Mouse (Mus musculus): ENCODE results near the gene Jak1.

The Jak1 gene

GRCm38 (mm10) chr4:101264741-101265513, at the start of gene Jak1:
TSS of gene Jak1 (minus strand) at chr4:101265282.
- peak; percentile 93 to 94 for DNase-seq (ENCODE audit: low spot score in 2 of 2)

GRCm38 (mm10) chr4:101312055-101312454, 47.0 kb upstream of the Jak1 start:
- no peak for DNase-seq (ENCODE audit: low spot score in 2 of 2)

GRCm38 (mm10) chr4:101308166-101308565, 43.1 kb upstream of the Jak1 start:
- no peak for DNase-seq (ENCODE audit: low spot score in 2 of 2)

GRCm38 (mm10) chr4:101307286-101307685, 42.2 kb upstream of the Jak1 start:
- DNase-seq (ENCODE audit: low spot score in 2 of 2): no peak

GRCm38 (mm10) chr4:101306132-101306915, 41.2 kb upstream of the Jak1 start:
- DNase-seq (ENCODE audit: low spot score in 2 of 2): no peak

GRCm38 (mm10) chr4:101305126-101305525, 40.0 kb upstream of the Jak1 start:
- no peak for DNase-seq (ENCODE audit: low spot score in 2 of 2)

GRCm38 (mm10) chr4:101304114-101304513, 39.0 kb upstream of the Jak1 start:
- DNase-seq (ENCODE audit: low spot score in 2 of 2): no peak

- DNase-seq (ENCODE audit: low spot score in 2 of 2): no peak
Observed at GRCm38 (mm10) chr4:101300392-101300910, 35.4 kb upstream of the Jak1 start.

- no peak for DNase-seq (ENCODE audit: low spot score in 2 of 2)
Observed at GRCm38 (mm10) chr4:101298311-101298990, 33.4 kb upstream of the Jak1 start.

- DNase-seq (ENCODE audit: low spot score in 2 of 2): no peak
Observed at GRCm38 (mm10) chr4:101296836-101297235, 31.8 kb upstream of the Jak1 start.

- no peak for DNase-seq (ENCODE audit: low spot score in 2 of 2)
Observed at GRCm38 (mm10) chr4:101295788-101296187, 30.7 kb upstream of the Jak1 start.

- DNase-seq (ENCODE audit: low spot score in 2 of 2): no peak
Observed at GRCm38 (mm10) chr4:101293661-101294060, 28.6 kb upstream of the Jak1 start.

GRCm38 (mm10) chr4:101292736-101293541, 27.9 kb upstream of the Jak1 start:
- peak; percentile 43 to 54 for DNase-seq (ENCODE audit: low spot score in 2 of 2)

GRCm38 (mm10) chr4:101292028-101292735, 27.1 kb upstream of the Jak1 start:
- DNase-seq (ENCODE audit: low spot score in 2 of 2): peak; percentile 74 to 80

- DNase-seq (ENCODE audit: low spot score in 2 of 2): no peak
Observed at GRCm38 (mm10) chr4:101288292-101288691, 23.2 kb upstream of the Jak1 start.

GRCm38 (mm10) chr4:101286562-101286961, 21.5 kb upstream of the Jak1 start:
- no peak for DNase-seq (ENCODE audit: low spot score in 2 of 2)

- no peak for DNase-seq (ENCODE audit: low spot score in 2 of 2)
Observed at GRCm38 (mm10) chr4:101285906-101286432, 20.9 kb upstream of the Jak1 start.

- DNase-seq (ENCODE audit: low spot score in 2 of 2): no peak
Observed at GRCm38 (mm10) chr4:101283938-101284337, 18.9 kb upstream of the Jak1 start.

GRCm38 (mm10) chr4:101282237-101282636, 17.2 kb upstream of the Jak1 start:
- DNase-seq (ENCODE audit: low spot score in 2 of 2): no peak

- DNase-seq (ENCODE audit: low spot score in 2 of 2): no peak
Observed at GRCm38 (mm10) chr4:101280119-101280518, 15.0 kb upstream of the Jak1 start.

All from thymus, postnatal 10 days (tissue).